Mouse (Mus musculus): ENCODE measurements at regions not wholly inside any gene's neighbourhood (a gene's known extent, or its start where the extent isn't known, plus 50 kb on each side); places are given as distances from the start of the nearest gene placed in this dataset.

DNA sequence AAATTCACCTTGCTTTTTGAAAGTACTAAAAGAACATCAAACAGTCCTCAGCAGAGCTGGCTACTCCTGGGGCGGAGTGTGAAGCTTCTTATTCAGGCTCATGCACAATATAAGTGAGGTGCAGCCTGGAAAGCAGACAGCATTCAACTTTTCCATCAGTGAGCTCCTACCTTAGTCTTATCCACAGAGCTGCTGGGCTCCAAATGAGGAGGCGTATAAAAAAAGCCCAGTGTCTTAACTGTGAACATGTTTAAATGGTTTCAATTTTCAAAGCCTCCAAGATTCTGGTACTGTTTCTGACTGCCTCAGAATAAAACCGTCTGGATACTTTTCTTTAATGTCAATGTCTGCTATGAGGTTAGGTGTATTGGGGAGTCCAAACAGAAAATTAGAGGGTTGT lies 310.5 kb downstream of the Icos start:
- no peak for TF ChIP-seq CTCF (IDR thresholded peaks at IDR 0.05)
- TF ChIP-seq EP300 (IDR thresholded peaks at IDR 0.05) = no peak

Data from lung, postnatal 0 days (tissue).